ENCODE assay signal across 26 mouse cellular contexts in the genomic region with DNA sequence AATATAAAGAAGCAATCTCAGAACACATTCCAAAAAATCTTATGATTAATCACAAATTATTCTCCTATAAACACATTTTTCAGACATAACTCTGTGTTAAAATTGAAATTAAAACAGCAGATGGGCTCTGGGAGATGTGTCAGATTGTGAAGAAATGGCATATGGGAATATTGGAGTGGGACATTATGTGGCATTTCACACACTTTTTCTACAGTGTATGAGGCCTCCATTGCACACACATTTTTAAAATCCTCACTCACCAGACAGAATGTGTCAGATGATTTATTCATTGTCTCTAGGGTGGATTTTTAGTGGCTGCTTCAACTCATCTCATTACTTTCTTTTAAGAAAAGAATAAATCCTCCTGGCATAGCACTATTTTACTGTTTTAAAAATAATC.
DNase-seq lines count a peak whose midpoint lies in the region; ATAC-seq and TF ChIP-seq lines count a peak whose summit lies in the region.
"Had no signal": no experiment of that assay in that cellular context is flagged by ENCODE, and none has a peak within 500 bp of the region (broad histone marks: within the 10 kb centered on the region; RNA-seq: fewer than 3 reads in every experiment).

No protein-coding gene starts in this region.

- no peaks in the 10 kb centered on the region for H3K9me3 ChIP-seq in midbrain, embryonic 16.5 days (replicated peaks; ENCODE audit: control insufficient read depth, low read length, poor library complexity, severe bottlenecking)
- no peaks in the 10 kb centered on the region for H3K9me3 ChIP-seq in midbrain, embryonic 10.5 days (replicated peaks)
- no peaks in the 10 kb centered on the region for H3K9me3 ChIP-seq in forebrain, postnatal 0 days (ENCODE audit: low read length)
- H3K9me3 ChIP-seq: embryonic facial prominence, embryonic 13.5 days; G1E; heart, embryonic 15.5 days; hindbrain, embryonic 13.5 days; kidney, embryonic 15.5 days had no signal

- H3K4me2 ChIP-seq in midbrain, embryonic 16.5 days (ENCODE audit: low read length): no peak overlapping the region
- H3K4me2 ChIP-seq in forebrain, postnatal 0 days (ENCODE audit: low read depth): no peak overlapping the region
- H3K4me2 ChIP-seq: embryonic facial prominence, embryonic 13.5 days; heart, embryonic 15.5 days; hindbrain, embryonic 13.5 days; kidney, embryonic 15.5 days; midbrain, embryonic 11.5 days had no signal

- H3K27ac ChIP-seq in midbrain, embryonic 16.5 days (ENCODE audit: low read length): no peak overlapping the region
- no peak overlapping the region for H3K27ac ChIP-seq in midbrain, embryonic 10.5 days (replicated peaks)
- H3K27ac ChIP-seq in forebrain, postnatal 0 days (ENCODE audit: low read depth, low read length): 0 out of 2 replicates have a peak overlapping the region, but pooled peaks have one; percentile 23
- H3K27ac ChIP-seq: embryonic facial prominence, embryonic 13.5 days; heart, embryonic 15.5 days; hindbrain, embryonic 13.5 days; kidney, embryonic 15.5 days had no signal

- H3K4me1 ChIP-seq in midbrain, embryonic 16.5 days (ENCODE audit: control insufficient read depth, insufficient read depth, low read length): no peaks in the 10 kb centered on the region
- no peaks in the 10 kb centered on the region for H3K4me1 ChIP-seq in midbrain, embryonic 10.5 days
- H3K4me1 ChIP-seq in forebrain, postnatal 0 days (ENCODE audit: insufficient read depth): peaks cover 11% of the 10 kb centered on the region; the same call in 1 of the 2 replicates
- H3K4me1 ChIP-seq: heart, embryonic 15.5 days; hindbrain, embryonic 13.5 days; kidney, embryonic 15.5 days had no signal

- no peaks in the 10 kb centered on the region for H3K36me3 ChIP-seq in midbrain, embryonic 16.5 days (ENCODE audit: control insufficient read depth, insufficient read depth, low read length)
- no peaks in the 10 kb centered on the region for H3K36me3 ChIP-seq in midbrain, embryonic 10.5 days
- no peaks in the 10 kb centered on the region for H3K36me3 ChIP-seq in forebrain, postnatal 0 days (ENCODE audit: insufficient read depth)
- H3K36me3 ChIP-seq: G1E; heart, embryonic 15.5 days; hindbrain, embryonic 13.5 days had no signal

- TF ChIP-seq CTCF in forebrain, postnatal 0 days (IDR thresholded peaks at IDR 0.05; ENCODE audit: low read depth): no peak

- no peak for DNase-seq in frontal cortex, postnatal 10 days (ENCODE audit: low spot score in 2 of 2)
- no peak for DNase-seq in midbrain, embryonic 10.5 days (ENCODE audit: low spot score)
- peak; percentile 74 for DNase-seq in forebrain, postnatal 0 days
- DNase-seq in lung, postnatal 36 days: no peak
- DNase-seq in thymus, postnatal 10 days (ENCODE audit: low spot score in 2 of 2): no peak
- DNase-seq: adrenal gland, postnatal 36 days; B cell, adult 2 months; cerebellum, adult 18-20 months; cerebellum, postnatal 25 days; embryo, embryonic 11 days; heart, postnatal 36 days; kidney, adult 11 months; kidney, postnatal 36 days; right cerebral cortex, postnatal 25 days; thymus, postnatal 36 days had no signal

- H3K9ac ChIP-seq in midbrain, embryonic 16.5 days (ENCODE audit: low read depth, low read length): no peak overlapping the region
- H3K9ac ChIP-seq in forebrain, postnatal 0 days: no peak overlapping the region
- H3K9ac ChIP-seq: embryonic facial prominence, embryonic 13.5 days; heart, embryonic 15.5 days; hindbrain, embryonic 13.5 days; kidney, embryonic 15.5 days had no signal

- H3K4me3 ChIP-seq in midbrain, embryonic 16.5 days (ENCODE audit: low read depth, low read length): no peak overlapping the region
- no peak overlapping the region for H3K4me3 ChIP-seq in midbrain, embryonic 10.5 days
- no peak overlapping the region for H3K4me3 ChIP-seq in forebrain, postnatal 0 days (ENCODE audit: low read depth, low read length)
- H3K4me3 ChIP-seq: embryonic facial prominence, embryonic 13.5 days; erythroblast, embryonic 14.5 days; heart, embryonic 15.5 days; hindbrain, embryonic 13.5 days; kidney, embryonic 15.5 days had no signal

- ATAC-seq in frontal cortex, adult (ENCODE audit: low TSS enrichment): peak; percentile 78
- ATAC-seq in midbrain, embryonic 16.5 days: 0 out of 2 replicates have a peak, but pooled peaks have one; percentile 32
- peak; percentile 93 for ATAC-seq in forebrain, postnatal 0 days
- ATAC-seq: Patski had no signal

- H3K27me3 ChIP-seq in midbrain, embryonic 16.5 days (ENCODE audit: control insufficient read depth, insufficient read depth, low read depth, low read length): no peaks in the 10 kb centered on the region
- no peaks in the 10 kb centered on the region for H3K27me3 ChIP-seq in midbrain, embryonic 10.5 days (ENCODE audit: low read depth, poor library complexity, severe bottlenecking)
- no peaks in the 10 kb centered on the region for H3K27me3 ChIP-seq in forebrain, postnatal 0 days (ENCODE audit: insufficient read depth, low read length)
- H3K27me3 ChIP-seq: CH12.LX; embryonic facial prominence, embryonic 13.5 days; heart, embryonic 15.5 days; hindbrain, embryonic 13.5 days; kidney, embryonic 15.5 days; Patski had no signal

Comparison
In these comparisons a context has a peak if more than half of its experiments do, and no peak if none do; other contexts are left out.
1. ATAC-seq: peak in every context shown above with its lines; median percentile 93 in forebrain, postnatal 0 days; 78 in frontal cortex, adult; 32 in midbrain, embryonic 16.5 days.